Mouse (Mus musculus): Measurements from ENCODE around the gene Gclm. TPM values are rescaled to one million over a fixed set of nuclear protein-coding genes. Genes with fewer than 3 reads are reported as not detected.
A peak's percentile ranks its signal among the peaks of the same experiment; 100 is the strongest.

Gclm gene
- polyA plus RNA-seq, 1 experiment from 2014 or later: 382 TPM

- H3K27ac ChIP-seq (ENCODE audit: low read depth, low read length): no peak overlapping the region
- H3K27me3 ChIP-seq (replicated peaks; ENCODE audit: control insufficient read depth, insufficient read depth, low read length): no peaks in the 10 kb centered on the region
- no peak overlapping the region for H3K4me3 ChIP-seq (ENCODE audit: low read depth, low read length)
- 93% methylated on average over 6 of the region's 6 CpGs for WGBS
- no peaks in the 10 kb centered on the region for H3K9me3 ChIP-seq (ENCODE audit: control insufficient read depth)
- no peak for ATAC-seq
- 0 out of 2 replicates have a peak, but pooled peaks cover 3% of the 10 kb centered on the region for H3K4me1 ChIP-seq (replicated peaks; ENCODE audit: control insufficient read depth, insufficient read depth, low read length)
- H3K36me3 ChIP-seq (ENCODE audit: control insufficient read depth, insufficient read depth): no peaks in the 10 kb centered on the region
- TF ChIP-seq CTCF (IDR thresholded peaks at IDR 0.05; ENCODE audit: low read depth): no peak
- no peak overlapping the region for H3K9ac ChIP-seq (ENCODE audit: low read depth, low read length)
- no peak overlapping the region for H3K4me2 ChIP-seq (replicated peaks; ENCODE audit: low read depth)
Observed at GRCm38 (mm10) chr3:122317339-122317738, 72.0 kb downstream of the Gclm start.

MicroRNA genes within 50 kb of the gene (microRNA counts, 519-probe panel; counts per million panel counts)
- microRNA mmu-miR-760: 781 counts per million, percentile 3 among the panel's probes with 10 or more counts

Small RNAs within 50 kb of the gene (microRNA-seq; reads per million reads assigned to microRNA genes)
- gene Gm22903: not detected
- gene Mir760: 13.9 reads per million, percentile 25 among the genes with 10 or more reads in this experiment

Other genes with a start within 250 kb of the Gclm start
- gene Abca4, start 201.1 kb upstream of the Gclm start, polyA plus RNA-seq (2015; fragmentation: Nextera tagmentation; extraction: Ambion mirVana): 0.56 and 0.92 TPM in 2 replicates
- gene Dnttip2, start 28.8 kb downstream of the Gclm start, polyA plus RNA-seq (2015; fragmentation: Nextera tagmentation; extraction: Ambion mirVana): 42.4 and 44.9 TPM in 2 replicates
- 33.5 and 33.8 TPM in 2 replicates for gene Bcar3, start 48.6 kb downstream of the Gclm start, polyA plus RNA-seq (2015; fragmentation: Nextera tagmentation; extraction: Ambion mirVana)

All from intestine, postnatal 0 days (tissue).